22 mouse cellular contexts compared by ENCODE assay signal in the genomic region with DNA sequence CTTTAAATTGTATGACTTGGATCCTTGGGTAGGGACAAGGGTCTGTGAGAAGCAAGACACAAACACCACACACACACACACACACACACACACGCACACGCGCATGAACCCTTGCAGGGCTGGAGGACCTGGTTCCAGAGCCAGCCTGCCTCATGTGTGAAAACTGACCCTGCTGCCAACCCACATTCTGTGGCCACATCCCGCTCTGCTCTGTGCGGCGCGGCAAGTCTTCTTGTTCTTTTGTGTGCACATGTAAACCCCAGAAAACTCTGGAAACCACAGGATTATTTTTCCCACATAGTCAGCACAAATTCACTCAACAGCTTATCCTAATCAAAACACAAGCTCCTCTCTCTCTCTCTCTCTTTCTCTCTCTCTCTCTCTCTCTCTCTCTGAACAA.
DNase-seq lines count a peak whose midpoint lies in the region; ATAC-seq and TF ChIP-seq lines count a peak whose summit lies in the region.
"Had no signal": no experiment of that assay in that cellular context is flagged by ENCODE, and none has a peak within 500 bp of the region (broad histone marks: within the 10 kb centered on the region; RNA-seq: fewer than 3 reads in every experiment).

No protein-coding gene starts in this region.

- H3K9ac ChIP-seq in lung, embryonic 14.5 days = no peak overlapping the region
- H3K9ac ChIP-seq: forebrain, embryonic 13.5 days; heart, embryonic 15.5 days; liver, embryonic 13.5 days; midbrain, embryonic 13.5 days; stomach, embryonic 15.5 days had no signal

- H3K27me3 ChIP-seq in lung, embryonic 14.5 days (ENCODE audit: insufficient read depth, low read length) = no peaks in the 10 kb centered on the region
- no peaks in the 10 kb centered on the region for H3K27me3 ChIP-seq in limb, embryonic 10.5 days (ENCODE audit: low read depth, poor library complexity, severe bottlenecking)
- H3K27me3 ChIP-seq in cerebellum, adult 2 months (ENCODE audit: control insufficient read depth, insufficient read depth, low read length) = no peaks in the 10 kb centered on the region
- H3K27me3 ChIP-seq: forebrain, embryonic 13.5 days; heart, embryonic 15.5 days; liver, embryonic 13.5 days; midbrain, embryonic 13.5 days; stomach, embryonic 15.5 days had no signal

- TF ChIP-seq CTCF in lung, embryonic 14.5 days (IDR thresholded peaks at IDR 0.05; ENCODE audit: low read depth) = no peak
- no peak for TF ChIP-seq CTCF in cerebellum, adult 2 months (IDR thresholded peaks at IDR 0.05; ENCODE audit: borderline replicate concordance, insufficient read depth, low read depth, low read length)

- H3K36me3 ChIP-seq in lung, embryonic 14.5 days (ENCODE audit: insufficient read depth) = no peaks in the 10 kb centered on the region
- no peaks in the 10 kb centered on the region for H3K36me3 ChIP-seq in limb, embryonic 10.5 days
- H3K36me3 ChIP-seq: heart, embryonic 15.5 days; liver, embryonic 13.5 days; midbrain, embryonic 13.5 days; stomach, embryonic 15.5 days had no signal

- no peak for TF ChIP-seq POLR2A in cerebellum, adult 2 months (IDR thresholded peaks at IDR 0.05; ENCODE audit: borderline replicate concordance, insufficient read depth, low read length)

- H3K4me1 ChIP-seq in lung, embryonic 14.5 days (ENCODE audit: insufficient read depth) = peaks cover 3% of the 10 kb centered on the region; the same call in 1 of the 2 replicates
- peaks cover 50% of the 10 kb centered on the region for H3K4me1 ChIP-seq in limb, embryonic 10.5 days
- H3K4me1 ChIP-seq in cerebellum, adult 2 months (ENCODE audit: control insufficient read depth, insufficient read depth, low read length) = no peaks in the 10 kb centered on the region
- H3K4me1 ChIP-seq: forebrain, embryonic 13.5 days; heart, embryonic 15.5 days; liver, embryonic 13.5 days; midbrain, embryonic 13.5 days; stomach, embryonic 15.5 days had no signal

- peak; percentile 55; the same call in 1 of the 2 replicates for ATAC-seq in lung, embryonic 14.5 days (ENCODE audit: insufficient read depth)
- ATAC-seq: forebrain, embryonic 13.5 days; hindbrain, embryonic 16.5 days; midbrain, embryonic 13.5 days had no signal

- 69% methylated on average over 7 of the region's 7 CpGs for WGBS in lung, embryonic 14.5 days
- WGBS in limb, embryonic 10.5 days = 94% methylated on average over 7 of the region's 7 CpGs
- 85% methylated on average over 7 of the region's 7 CpGs for WGBS in cerebellum, adult 2 months

- H3K4me3 ChIP-seq in lung, embryonic 14.5 days (ENCODE audit: low read depth, low read length) = no peak overlapping the region
- no peak overlapping the region for H3K4me3 ChIP-seq in limb, embryonic 10.5 days
- H3K4me3 ChIP-seq in cerebellum, adult 2 months (replicated peaks; ENCODE audit: insufficient read depth, low read depth, low read length) = no peak overlapping the region
- H3K4me3 ChIP-seq: forebrain, embryonic 13.5 days; heart, adult 2 months; heart, embryonic 15.5 days; liver, embryonic 13.5 days; midbrain, embryonic 13.5 days; stomach, embryonic 15.5 days had no signal

- H3K27ac ChIP-seq in lung, embryonic 14.5 days (ENCODE audit: low read depth) = no peak overlapping the region
- H3K27ac ChIP-seq in limb, embryonic 10.5 days = 0 out of 2 replicates have a peak overlapping the region, but pooled peaks have one; percentile 50
- no peak overlapping the region for H3K27ac ChIP-seq in cerebellum, adult 2 months (ENCODE audit: insufficient read depth, low read length)
- H3K27ac ChIP-seq: forebrain, embryonic 13.5 days; heart, adult 2 months; heart, embryonic 15.5 days; kidney, postnatal 0 days; liver, embryonic 13.5 days; midbrain, embryonic 13.5 days; stomach, embryonic 15.5 days had no signal

- H3K9me3 ChIP-seq in lung, embryonic 14.5 days (ENCODE audit: low read depth, low read length) = no peaks in the 10 kb centered on the region
- no peaks in the 10 kb centered on the region for H3K9me3 ChIP-seq in limb, embryonic 10.5 days (replicated peaks)
- H3K9me3 ChIP-seq: forebrain, embryonic 13.5 days; heart, embryonic 15.5 days; liver, embryonic 13.5 days; midbrain, embryonic 13.5 days; stomach, embryonic 15.5 days had no signal

- no peak overlapping the region for H3K4me2 ChIP-seq in lung, embryonic 14.5 days
- H3K4me2 ChIP-seq: forebrain, embryonic 13.5 days; heart, embryonic 15.5 days; liver, embryonic 13.5 days; midbrain, embryonic 13.5 days; stomach, embryonic 15.5 days had no signal

- peak; percentile 58 for DNase-seq in lung, embryonic 14.5 days
- DNase-seq in lung, postnatal 25 days (ENCODE audit: low spot score) = no peak
- DNase-seq in ES-CJ7 (ENCODE audit: low read depth, low spot score) = peak; percentile 70
- no peak for DNase-seq in limb, embryonic 10.5 days (ENCODE audit: low spot score)
- peak; percentile 43 to 83 for DNase-seq in lung, postnatal 4 days
- DNase-seq in frontal cortex, postnatal 25 days (ENCODE audit: low spot score in 2 of 2) = no peak
- no peak for DNase-seq in cerebellum, adult 2 months
- DNase-seq: adrenal gland, adult 8-10 months; B cell, adult 2 months; cerebellum, adult 9-11 months; gastrocnemius, postnatal 25 days; heart, adult 2 months; layer of hippocampus, postnatal 36 days; liver, embryonic 13.5 days; thymus, adult 18-20 months; thymus, postnatal 4 days had no signal

Comparison
In these comparisons a context has a peak if more than half of its experiments do, and no peak if none do; other contexts are left out.
1. DNase-seq: peak in lung, embryonic 14.5 days (single experiment), ES-CJ7 (single experiment) and lung, postnatal 4 days (2 of 2); none in lung, postnatal 25 days (single experiment), limb, embryonic 10.5 days (single experiment), frontal cortex, postnatal 25 days (0 of 2) and cerebellum, adult 2 months (0 of 2).